Mouse (Mus musculus) CH12.LX (cell line): ENCODE measurements around the gene Tstd2. TPM values are rescaled to one million over a fixed set of nuclear protein-coding genes. Genes with fewer than 3 reads are reported as not detected.

Experiments used
- polyA plus RNA-seq: library from polyadenylated mRNA; unstranded; fragments of >175 nt; gene quantifications from 2 replicates; pipeline ENCODE4 v1.2.1, GENCODE M21; 2012; ENCODE audit warnings: low read depth; ENCODE audit not compliant: insufficient read length
- total RNA-seq, 2 experiments: library from RNA; depleted of rRNA; stranded (reverse); fragments of 300-350 nt in 1 of 2; fragments of >200 nt in 1 of 2; gene quantifications; 2 replicates each; pipeline ENCODE4 v1.2.3; 2012 to 2014

Gene Tstd2
- total and polyA plus RNA-seq, 3 experiments, result 29.1 to 36.4 (median 30.4) TPM

Other genes starting within 250 kb of the Tstd2 start
- not detected in 2 replicates for gene Ccdc180, start 248.4 kb downstream of the Tstd2 start, total RNA-seq (2012; rRNA removed)
- gene Ccdc180, start 248.4 kb downstream of the Tstd2 start, total RNA-seq (2014; rRNA removed), result not detected in 2 replicates
- 0.14 and 0.20 TPM in 2 replicates for gene Ccdc180, start 248.4 kb downstream of the Tstd2 start, polyA plus RNA-seq
- gene Tdrd7, start 173.4 kb downstream of the Tstd2 start, total RNA-seq (2012; rRNA removed), result 0.67 and 1.6 TPM in 2 replicates
- 2.1 and 2.7 TPM in 2 replicates for gene Tdrd7, start 173.4 kb downstream of the Tstd2 start, total RNA-seq (2014; rRNA removed)
- 2.1 and 2.9 TPM in 2 replicates for gene Tdrd7, start 173.4 kb downstream of the Tstd2 start, polyA plus RNA-seq
- 0.92 and 3.1 TPM in 2 replicates for gene Tmod1, start 99.8 kb downstream of the Tstd2 start, total RNA-seq (2012; rRNA removed)
- 0.70 and 0.93 TPM in 2 replicates for gene Tmod1, start 99.8 kb downstream of the Tstd2 start, total RNA-seq (2014; rRNA removed)
- gene Tmod1, start 99.8 kb downstream of the Tstd2 start, polyA plus RNA-seq, result 2.3 and 2.5 TPM in 2 replicates
- gene Ncbp1, start 81 bp downstream of the Tstd2 start, total RNA-seq (2012; rRNA removed), result 64.7 and 80.6 TPM in 2 replicates
- 82.0 and 88.2 TPM in 2 replicates for gene Ncbp1, start 81 bp downstream of the Tstd2 start, total RNA-seq (2014; rRNA removed)
- 121 and 141 TPM in 2 replicates for gene Ncbp1, start 81 bp downstream of the Tstd2 start, polyA plus RNA-seq
- 11.2 and 13.9 TPM in 2 replicates for gene Xpa, start 57.6 kb upstream of the Tstd2 start, total RNA-seq (2012; rRNA removed)
- 13.8 and 16.2 TPM in 2 replicates for gene Xpa, start 57.6 kb upstream of the Tstd2 start, total RNA-seq (2014; rRNA removed)
- 28.8 and 34.0 TPM in 2 replicates for gene Xpa, start 57.6 kb upstream of the Tstd2 start, polyA plus RNA-seq
- not detected in 2 replicates for gene Foxe1, start 204.9 kb upstream of the Tstd2 start, total RNA-seq (2012; rRNA removed)
- not detected in 2 replicates for gene Foxe1, start 204.9 kb upstream of the Tstd2 start, total RNA-seq (2014; rRNA removed)
- gene Foxe1, start 204.9 kb upstream of the Tstd2 start, polyA plus RNA-seq, result not detected in 2 replicates